Mouse (Mus musculus) hindbrain, embryonic 11.5 days (tissue): Measurements from ENCODE around the gene Tasp1. TPM values are rescaled to one million over a fixed set of nuclear protein-coding genes. Genes with fewer than 3 reads are reported as not detected.

ENCODE experiments used
- ATAC-seq: fragments of 200-750 bp; cut with Nextera tagmentation; 2 replicates; pipeline ENCODE4 v1.8.0; 2017; ENCODE audit warnings: mild to moderate bottlenecking, moderate TSS enrichment, moderate library complexity; ENCODE audit not compliant: low FRiP score
- DNase-seq: peaks from one replicate; pipeline ENCODE4 v3.0.0-alpha.2; 2015; ENCODE audit warnings: low spot score
- H3K27ac ChIP-seq: fragments of 300-500 bp; sonication (generic); 2 replicates; pipeline ENCODE4 v1.5.1; 2014; ENCODE audit warnings: mild to moderate bottlenecking, low read depth, low read length
- H3K27me3 ChIP-seq: fragments of 300-500 bp; sonication (generic); 2 replicates; pipeline ENCODE4 v1.6.1; 2014; ENCODE audit warnings: mild to moderate bottlenecking, low read length, moderate library complexity, mixed read lengths; ENCODE audit not compliant: control insufficient read depth, insufficient read depth
- H3K36me3 ChIP-seq: fragments of 300-500 bp; sonication (generic); 2 replicates; pipeline ENCODE4 v1.6.1; 2014; ENCODE audit warnings: mild to moderate bottlenecking, low read length, moderate library complexity, mixed read lengths; ENCODE audit not compliant: control insufficient read depth, insufficient read depth
- H3K4me1 ChIP-seq: fragments of 300-500 bp; sonication (generic); replicated peaks from 2 replicates; pipeline ENCODE4 v1.6.1; 2014; ENCODE audit warnings: low read length, mixed read lengths; ENCODE audit not compliant: control insufficient read depth, insufficient read depth
- H3K4me2 ChIP-seq: fragments of 300-500 bp; sonication (generic); replicated peaks from 2 replicates; pipeline ENCODE4 v1.6.1; 2014; ENCODE audit warnings: mild to moderate bottlenecking, low read depth, low read length
- H3K4me3 ChIP-seq: fragments of 300-500 bp; sonication (generic); 2 replicates; pipeline ENCODE4 v1.5.1; 2014; ENCODE audit warnings: low read depth, low read length
- H3K9ac ChIP-seq: fragments of 300-500 bp; sonication (generic); 2 replicates; pipeline ENCODE4 v1.6.1; 2014; ENCODE audit warnings: low read depth, low read length
- H3K9me3 ChIP-seq: fragments of 300-500 bp; sonication (generic); 2 replicates; pipeline ENCODE4 v1.6.1; 2016; ENCODE audit warnings: low read length; ENCODE audit not compliant: control insufficient read depth
- WGBS: fragments of 180-500 bp; shearing (Covaris S2); extraction: QIAGEN DNeasy Blood & Tissue Kit; methylation state at CpG from one replicate; pipeline ENCODE4 v1.1.7; 2014; 5-methylcytosine and 5-hydroxymethylcytosine counted together
- polyA plus RNA-seq: library from polyadenylated mRNA; unstranded; fragments of >200 nt; fragmentation: Nextera tagmentation; extraction: Ambion mirVana; gene quantifications from 2 replicates; pipeline ENCODE4 v1.2.1, GENCODE M21; 2014

Gene Tasp1
- polyA plus RNA-seq, 1 experiment from 2014 or later: 18.9 TPM

- no peak for ATAC-seq
- no peaks in the 10 kb centered on the region for H3K9me3 ChIP-seq
- H3K4me2 ChIP-seq: peak overlapping the region; percentile 72; the same call in 1 of the 2 replicates
- WGBS: 84% methylated on average over 8 of the region's 8 CpGs
- peak overlapping the region; percentile 74 for H3K4me3 ChIP-seq
- H3K9ac ChIP-seq: no peak overlapping the region; the same call in 1 of the 2 replicates
- DNase-seq: peak; percentile 17
- no peak overlapping the region for H3K27ac ChIP-seq
- no peaks in the 10 kb centered on the region for H3K36me3 ChIP-seq
- H3K27me3 ChIP-seq: no peaks in the 10 kb centered on the region
- H3K4me1 ChIP-seq: no peaks in the 10 kb centered on the region
Observed at GRCm38 (mm10) chr2:140065676-140066075, 929 bp downstream of the Tasp1 start.

- Histone ChIP-seq H3K9me3 (no peaks in the 10 kb centered on the region), H3K9ac (no peak overlapping the region), H3K4me3 (no peak overlapping the region), H3K27me3 (no peaks in the 10 kb centered on the region), H3K4me2 (no peak overlapping the region), H3K36me3 (0 out of 2 replicates have a peak, but pooled peaks cover 2% of the 10 kb centered on the region), H3K4me1 (no peaks in the 10 kb centered on the region), H3K27ac (no peak overlapping the region)
- WGBS: 92% methylated on average over 3 of the region's 3 CpGs
- DNase-seq (no peak), ATAC-seq (no peak)
Observed at GRCm38 (mm10) chr2:140061481-140061880, 5.1 kb downstream of the Tasp1 start.

- H3K4me2 ChIP-seq: no peak overlapping the region
- H3K4me3 ChIP-seq: no peak overlapping the region
- H3K27ac ChIP-seq: no peak overlapping the region
- 0 out of 2 replicates have a peak, but pooled peaks cover 2% of the 10 kb centered on the region for H3K36me3 ChIP-seq
- no peaks in the 10 kb centered on the region for H3K9me3 ChIP-seq
- H3K4me1 ChIP-seq: no peaks in the 10 kb centered on the region
- WGBS: 89% methylated on average over 4 of the region's 4 CpGs
- no peak overlapping the region for H3K9ac ChIP-seq
- no peak for ATAC-seq
- DNase-seq: no peak
- H3K27me3 ChIP-seq: no peaks in the 10 kb centered on the region
Observed at GRCm38 (mm10) chr2:140060092-140060867, 6.3 kb downstream of the Tasp1 start.

- Histone ChIP-seq H3K9ac (no peak overlapping the region), H3K4me2 (no peak overlapping the region), H3K4me3 (no peak overlapping the region), H3K4me1 (no peaks in the 10 kb centered on the region), H3K27ac (no peak overlapping the region), H3K9me3 (no peaks in the 10 kb centered on the region), H3K36me3 (0 out of 2 replicates have a peak, but pooled peaks cover 2% of the 10 kb centered on the region), H3K27me3 (no peaks in the 10 kb centered on the region)
- 90% methylated on average over 6 of the region's 6 CpGs for WGBS
- ATAC-seq (no peak), DNase-seq (no peak)
Observed at GRCm38 (mm10) chr2:140058125-140058524, 8.5 kb downstream of the Tasp1 start.

- peaks cover 4% of the 10 kb centered on the region for H3K36me3 ChIP-seq
Observed at GRCm38 (mm10) chr2:140051607-140052126, 14.9 kb downstream of the Tasp1 start.

GRCm38 (mm10) chr2:140042522-140043131, 24.0 kb downstream of the Tasp1 start:
- Histone ChIP-seq H3K36me3 (no peaks in the 10 kb centered on the region), H3K9me3 (no peaks in the 10 kb centered on the region), H3K4me1 (no peaks in the 10 kb centered on the region), H3K27ac (no peak overlapping the region), H3K27me3 (no peaks in the 10 kb centered on the region), H3K9ac (no peak overlapping the region), H3K4me2 (no peak overlapping the region), H3K4me3 (no peak overlapping the region)
- no peak for DNase-seq
- 94% methylated on average over 2 of the region's 2 CpGs for WGBS
- no peak for ATAC-seq

More at GRCm38 (mm10) chr2:140051607-140052126, 14.9 kb downstream of the Tasp1 start:
- H3K27ac ChIP-seq: no peak overlapping the region
- H3K4me3 ChIP-seq: no peak overlapping the region
- H3K27me3 ChIP-seq: no peaks in the 10 kb centered on the region
- no peak overlapping the region for H3K4me2 ChIP-seq
- ATAC-seq: no peak
- no peaks in the 10 kb centered on the region for H3K4me1 ChIP-seq
- no peak overlapping the region for H3K9ac ChIP-seq
- DNase-seq: no peak
- H3K9me3 ChIP-seq: no peaks in the 10 kb centered on the region
- WGBS: 92% methylated on average over 2 of the region's 2 CpGs

GRCm38 (mm10) chr2:140042081-140042480, 24.5 kb downstream of the Tasp1 start:
- no peak overlapping the region for H3K9ac ChIP-seq
- H3K36me3 ChIP-seq: no peaks in the 10 kb centered on the region
- no peak overlapping the region for H3K4me3 ChIP-seq
- H3K9me3 ChIP-seq: no peaks in the 10 kb centered on the region
- 94% methylated on average over 10 of the region's 10 CpGs for WGBS
- no peak for ATAC-seq
- H3K4me2 ChIP-seq: no peak overlapping the region
- no peaks in the 10 kb centered on the region for H3K27me3 ChIP-seq
- no peak overlapping the region for H3K27ac ChIP-seq
- DNase-seq: no peak
- H3K4me1 ChIP-seq: no peaks in the 10 kb centered on the region

GRCm38 (mm10) chr2:140037459-140037858, 29.1 kb downstream of the Tasp1 start:
- H3K36me3 ChIP-seq: no peaks in the 10 kb centered on the region
- H3K4me2 ChIP-seq: no peak overlapping the region
- no peak overlapping the region for H3K9ac ChIP-seq
- H3K4me3 ChIP-seq: no peak overlapping the region
- no peak overlapping the region for H3K27ac ChIP-seq
- no peaks in the 10 kb centered on the region for H3K9me3 ChIP-seq
- DNase-seq (no peak), ATAC-seq (no peak)
- H3K27me3 ChIP-seq: no peaks in the 10 kb centered on the region
- H3K4me1 ChIP-seq: no peaks in the 10 kb centered on the region
- 96% methylated on average over 2 of the region's 2 CpGs for WGBS
